Mouse (Mus musculus) midbrain, postnatal 0 days (tissue): ENCODE data around the gene Thbs3. TPM values are rescaled to one million over a fixed set of nuclear protein-coding genes. Genes with fewer than 3 reads are reported as not detected.
"Not testable (repeated sequence)": the region's sequence is repeated elsewhere in the genome, so short reads cannot be mapped to it uniquely, and the experiment has no call there.

Experiments
- ATAC-seq: fragments of 200-750 bp; cut with Nextera tagmentation; 2 replicates; pipeline ENCODE4 v1.8.0; 2017; ENCODE audit warnings: moderate number of reproducible peaks, mild to moderate bottlenecking, moderate TSS enrichment, moderate library complexity; ENCODE audit not compliant: low FRiP score
- DNase-seq: peaks from one replicate; pipeline ENCODE4 v3.0.0-alpha.2; 2015; ENCODE audit warnings: low spot score
- H3K27ac ChIP-seq: fragments of 300-500 bp; sonication (generic); 2 replicates; pipeline ENCODE4 v1.5.1; 2014; ENCODE audit warnings: low read depth, mild to moderate bottlenecking, low read length, mixed read lengths
- H3K27me3 ChIP-seq: fragments of 300-500 bp; sonication (generic); 2 replicates; pipeline ENCODE4 v1.6.1; 2014; ENCODE audit warnings: low read length, control low read depth, mixed read lengths; ENCODE audit not compliant: insufficient read depth
- H3K36me3 ChIP-seq: fragments of 300-500 bp; sonication (generic); 2 replicates; pipeline ENCODE4 v1.6.1; 2014; ENCODE audit warnings: low read length, control low read depth, mixed read lengths; ENCODE audit not compliant: insufficient read depth
- H3K4me1 ChIP-seq: fragments of 300-500 bp; sonication (generic); 2 replicates; pipeline ENCODE4 v1.6.1; 2014; ENCODE audit warnings: mild to moderate bottlenecking, control low read depth, antibody characterized with exemption, low read length, mixed read lengths; ENCODE audit not compliant: insufficient read depth
- H3K4me2 ChIP-seq: fragments of 300-500 bp; sonication (generic); 2 replicates; pipeline ENCODE4 v1.6.1; 2014; ENCODE audit warnings: low read depth, mild to moderate bottlenecking, low read length, mixed read lengths; ENCODE audit not compliant: poor library complexity, severe bottlenecking
- H3K4me3 ChIP-seq: fragments of 300-500 bp; sonication (generic); 2 replicates; pipeline ENCODE4 v1.5.1; 2014; ENCODE audit warnings: low read depth, mild to moderate bottlenecking, low read length, moderate library complexity
- H3K9ac ChIP-seq: fragments of 300-500 bp; sonication (generic); replicated peaks from 2 replicates; pipeline ENCODE4 v1.6.1; 2014; ENCODE audit warnings: mild to moderate bottlenecking, low read length, moderate library complexity, mixed read lengths; ENCODE audit not compliant: poor library complexity, severe bottlenecking
- H3K9me3 ChIP-seq: fragments of 300-500 bp; sonication (generic); 2 replicates; pipeline ENCODE4 v1.6.1; 2016; ENCODE audit warnings: low read length, control low read depth
- CTCF ChIP-seq: IDR thresholded peaks from 2 replicates; pipeline ENCODE4 v1.5.1; 2016; ENCODE audit warnings: antibody characterized with exemption, mild to moderate bottlenecking
- WGBS: fragments of 180-500 bp; shearing (Covaris S2); extraction: QIAGEN DNeasy Blood & Tissue Kit; methylation state at CpG from one replicate; pipeline ENCODE4 v1.1.7; 2014; 5-methylcytosine and 5-hydroxymethylcytosine counted together
- polyA plus RNA-seq: library from polyadenylated mRNA; unstranded; fragments of >200 nt; fragmentation: Nextera tagmentation; extraction: Ambion mirVana; gene quantifications from 2 replicates; pipeline ENCODE4 v1.2.1, GENCODE M21; 2015
- total RNA-seq: library from RNA; depleted of rRNA; stranded (reverse); fragments of >200 nt; gene quantifications from 2 replicates; pipeline ENCODE4 v1.2.3, GENCODE M21; 2014

Gene Thbs3
- total and polyA plus RNA-seq, 2 experiments from 2014 or later, result 38.5 to 39.0 TPM

- ATAC-seq, result no peak
- Histone ChIP-seq H3K4me1 (0 out of 2 replicates have a peak, but pooled peaks cover 3% of the 10 kb centered on the region), H3K27me3 (no peaks in the 10 kb centered on the region), H3K9ac (no peak overlapping the region), H3K27ac (no peak overlapping the region), H3K4me2 (no peak overlapping the region), H3K36me3 (peaks cover 49% of the 10 kb centered on the region), H3K4me3 (no peak overlapping the region), H3K9me3 (no peaks in the 10 kb centered on the region)
- no peak for DNase-seq
- WGBS, result 85% methylated on average over 7 of the region's 7 CpGs
- TF ChIP-seq CTCF, result no peak
These were observed 5.2 kb upstream of the Thbs3 start for GRCm38 (mm10) chr3:89209731-89210130.

DNA sequence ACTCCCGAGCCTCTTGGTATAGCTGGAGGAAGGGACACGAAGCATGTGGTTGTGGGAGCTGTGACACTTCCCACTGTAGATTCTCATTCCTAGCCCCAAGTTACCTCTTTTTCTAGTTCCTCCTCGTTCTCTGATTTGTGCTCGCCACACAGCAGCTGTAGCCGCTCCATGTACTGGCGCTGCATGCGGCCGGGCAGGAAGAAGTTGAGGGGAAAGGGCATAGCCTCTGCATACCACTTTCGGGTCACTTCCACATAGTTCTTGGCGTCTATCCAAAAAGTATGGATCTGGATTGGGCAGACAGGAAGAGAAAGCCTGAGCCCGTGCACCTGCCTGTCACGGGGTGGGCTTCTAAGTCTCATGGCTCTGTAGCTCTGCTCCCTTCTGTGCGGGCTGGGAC, 4.8 kb upstream of the Thbs3 start:
- no peak overlapping the region for H3K27ac ChIP-seq
- no peak for ATAC-seq
- 0 out of 2 replicates have a peak, but pooled peaks cover 3% of the 10 kb centered on the region for H3K4me1 ChIP-seq
- WGBS, result 83% methylated on average over 13 of the region's 13 CpGs
- no peak overlapping the region for H3K4me2 ChIP-seq
- peaks cover 49% of the 10 kb centered on the region for H3K36me3 ChIP-seq
- no peak for TF ChIP-seq CTCF
- no peak for DNase-seq
- no peak overlapping the region for H3K9ac ChIP-seq
- no peaks in the 10 kb centered on the region for H3K27me3 ChIP-seq
- H3K4me3 ChIP-seq, result no peak overlapping the region
- H3K9me3 ChIP-seq, result no peaks in the 10 kb centered on the region

- Histone ChIP-seq H3K9me3 (no peaks in the 10 kb centered on the region), H3K27ac (no peak overlapping the region), H3K4me1 (peaks cover 8% of the 10 kb centered on the region; the same call in 1 of the 2 replicates), H3K4me2 (no peak overlapping the region), H3K9ac (no peak overlapping the region), H3K27me3 (no peaks in the 10 kb centered on the region), H3K36me3 (peaks cover 45% of the 10 kb centered on the region), H3K4me3 (no peak overlapping the region)
- no peak for TF ChIP-seq CTCF
- ATAC-seq (no peak), DNase-seq (no peak)
- 67% methylated on average over 7 of the region's 7 CpGs for WGBS
These were observed 4.2 kb upstream of the Thbs3 start for GRCm38 (mm10) chr3:89210731-89211130.

DNA sequence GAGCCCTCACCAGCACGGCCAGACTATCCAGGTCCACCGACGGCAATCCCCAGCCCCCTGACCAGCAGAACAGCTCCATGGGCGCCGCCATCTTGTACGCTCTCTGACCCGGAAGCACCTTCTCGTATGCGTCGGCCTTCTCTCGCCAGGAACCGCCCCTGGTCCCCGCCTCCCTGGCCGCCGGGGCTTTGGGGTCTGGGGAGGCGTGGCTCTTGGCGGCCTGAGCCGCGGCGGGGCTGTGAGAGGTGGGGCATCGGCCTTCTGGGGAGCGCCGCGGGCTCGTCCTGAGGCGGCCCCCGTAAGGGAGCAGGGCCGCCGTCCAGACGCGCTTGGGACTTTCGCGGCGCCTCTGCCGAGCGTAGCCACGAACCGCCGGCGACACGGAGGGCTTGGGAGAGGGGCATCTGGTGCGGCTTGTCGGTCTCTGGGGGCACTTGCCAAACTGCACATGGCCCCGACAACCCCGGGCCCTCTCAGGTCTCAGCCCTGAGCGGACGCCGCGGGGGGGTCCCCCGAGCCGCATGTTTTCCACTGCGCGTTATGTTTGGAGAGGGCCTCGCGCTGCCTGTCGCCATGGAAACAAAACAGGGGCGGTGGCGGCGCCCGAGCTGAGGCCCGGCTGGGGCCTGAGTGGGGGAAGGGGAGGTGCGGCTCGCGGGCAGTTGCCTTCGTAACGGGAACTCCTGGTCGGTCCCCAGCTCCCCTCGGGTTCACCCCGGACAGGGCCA, 1.0 kb upstream of the Thbs3 start:
- TF ChIP-seq CTCF, result no peak

GRCm38 (mm10) chr3:89215853-89216252, 873 bp downstream of the Thbs3 start:
- 0% methylated on average over 6 of the region's 6 CpGs for WGBS
- no peaks in the 10 kb centered on the region for H3K9me3 ChIP-seq
- peaks cover 9% of the 10 kb centered on the region; the same call in 1 of the 2 replicates for H3K4me1 ChIP-seq
- peak; percentile 95 for TF ChIP-seq CTCF
- no peaks in the 10 kb centered on the region for H3K27me3 ChIP-seq
- H3K36me3 ChIP-seq, result peaks cover 4% of the 10 kb centered on the region; the same call in 1 of the 2 replicates
- peak overlapping the region; percentile 93 for H3K27ac ChIP-seq
- H3K9ac ChIP-seq, result 0 out of 2 replicates have a peak overlapping the region, but pooled peaks have one; percentile 66
- DNase-seq (peak; percentile 96), ATAC-seq (peak; percentile 50)
- H3K4me2 ChIP-seq, result peak overlapping the region; percentile 84
- peak overlapping the region; percentile 56 for H3K4me3 ChIP-seq

More for the DNA sequence above, 1.0 kb upstream of the Thbs3 start:
- Histone ChIP-seq H3K36me3 (peaks cover 14% of the 10 kb centered on the region), H3K27ac (peak overlapping the region; percentile 93), H3K9ac (peak overlapping the region; percentile 66), H3K4me2 (peak overlapping the region; percentile 84), H3K27me3 (no peaks in the 10 kb centered on the region), H3K9me3 (no peaks in the 10 kb centered on the region), H3K4me3 (peak overlapping the region; percentile 56), H3K4me1 (peaks cover 9% of the 10 kb centered on the region; the same call in 1 of the 2 replicates)
- DNase-seq (peak; percentile 97), ATAC-seq (peak; percentile 89)
- WGBS, result under 1% methylated on average over 63 of the region's 69 CpGs

DNA sequence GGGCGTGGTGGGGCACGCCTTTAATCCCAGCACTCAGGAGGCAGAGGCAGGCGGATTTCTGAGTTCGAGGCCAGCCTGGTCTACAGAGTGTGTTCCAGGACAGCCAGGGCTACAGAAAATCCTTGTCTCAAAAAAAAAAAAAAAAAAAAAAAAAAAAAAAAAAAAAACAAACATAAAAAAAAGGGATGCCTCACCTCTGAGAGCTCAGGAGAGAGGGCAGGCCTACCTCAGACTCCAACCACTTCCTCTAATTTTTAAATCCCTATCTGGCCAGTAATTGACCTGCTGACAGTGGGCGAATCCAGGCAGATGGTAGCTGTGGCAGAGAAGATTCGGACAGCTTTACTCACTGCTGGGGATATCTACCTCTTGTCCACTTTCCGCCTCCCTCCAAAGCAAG, 1.4 kb downstream of the Thbs3 start:
- H3K4me3 ChIP-seq, result not testable (repeated sequence)

More for the DNA sequence above, 1.4 kb downstream of the Thbs3 start:
- not testable (repeated sequence) for H3K9ac ChIP-seq, ATAC-seq, DNase-seq, H3K27me3 ChIP-seq, H3K36me3 ChIP-seq, H3K27ac ChIP-seq, H3K9me3 ChIP-seq, H3K4me1 ChIP-seq, H3K4me2 ChIP-seq
- WGBS, result 64% methylated on average over 7 of the region's 7 CpGs
